8 mouse cellular contexts compared by ENCODE assay signal in genomic region chr5:134007127-134007771, GRCm38 (mm10).
DNase-seq lines count a peak whose midpoint lies in the region; ATAC-seq and TF ChIP-seq lines count a peak whose summit lies in the region.

No protein-coding gene starts in this region.

- ATAC-seq in heart, embryonic 16.5 days (replicated peaks; ENCODE audit: extremely low read depth, insufficient read depth, low FRiP score), result peak; percentile 60
- 0 out of 2 replicates have a peak, but pooled peaks have one; percentile 36 for ATAC-seq in limb, embryonic 15.5 days (ENCODE audit: insufficient number of reproducible peaks, low FRiP score, low TSS enrichment, low read depth)
- peak; percentile 84 for ATAC-seq in stomach, postnatal 0 days (ENCODE audit: low FRiP score, low TSS enrichment)

- no peak overlapping the region for H3K4me3 ChIP-seq in heart, embryonic 16.5 days (ENCODE audit: low read length)
- H3K4me3 ChIP-seq in limb, embryonic 15.5 days, result no peak overlapping the region
- H3K4me3 ChIP-seq in stomach, postnatal 0 days (ENCODE audit: low read depth, low read length), result no peak overlapping the region

- no peaks in the 10 kb centered on the region for H3K9me3 ChIP-seq in heart, embryonic 16.5 days (replicated peaks; ENCODE audit: control insufficient read depth, low read length)
- H3K9me3 ChIP-seq in limb, embryonic 15.5 days, result no peaks in the 10 kb centered on the region
- H3K9me3 ChIP-seq in stomach, postnatal 0 days (ENCODE audit: control insufficient read depth, low read length), result no peaks in the 10 kb centered on the region

- no peak for TF ChIP-seq EP300 in stomach, postnatal 0 days (optimal IDR thresholded peaks at IDR 0.05)

- 14% methylated on average over 3 of the region's 3 CpGs for WGBS in heart, embryonic 16.5 days
- 25% methylated on average over 3 of the region's 3 CpGs for WGBS in limb, embryonic 15.5 days
- WGBS in stomach, postnatal 0 days, result 15% methylated on average over 3 of the region's 3 CpGs

- intact Hi-C loops in left cerebral cortex, postnatal 4 days (cut with DNase I), result loop anchor here (10.0 kb wide), 1 partner anchor 1772 kb away; no protein-coding TSS in a partner anchor

- H3K27ac ChIP-seq in heart, embryonic 16.5 days (ENCODE audit: low read length), result no peak overlapping the region
- H3K27ac ChIP-seq in limb, embryonic 15.5 days, result no peak overlapping the region
- no peak overlapping the region for H3K27ac ChIP-seq in stomach, postnatal 0 days (replicated peaks)

- no peak for TF ChIP-seq CTCF in stomach, postnatal 0 days (IDR thresholded peaks at IDR 0.05; ENCODE audit: low read depth)

- no peak overlapping the region for H3K9ac ChIP-seq in heart, embryonic 16.5 days (ENCODE audit: low read length)
- no peak overlapping the region for H3K9ac ChIP-seq in limb, embryonic 15.5 days
- no peak overlapping the region for H3K9ac ChIP-seq in stomach, postnatal 0 days (ENCODE audit: low read length)

- peak; percentile 23 for DNase-seq in cerebellum, adult 11-12 months
- no peak for DNase-seq in cerebellum, adult 8-10 months
- peak; percentile 8 for DNase-seq in c-Kit-positive CD71-negative TER-119-negative erythroid progenitor cells, embryonic 14.5 days (ENCODE audit: low read depth)
- DNase-seq in stomach, postnatal 0 days (ENCODE audit: low spot score), result peak; percentile 39
- DNase-seq in adipocyte (ENCODE audit: low spot score), result no peak
- DNase-seq in left cerebral cortex, postnatal 4 days, result no peak

- H3K4me1 ChIP-seq in heart, embryonic 16.5 days (ENCODE audit: control insufficient read depth, insufficient read depth, low read length), result peaks cover 4% of the 10 kb centered on the region
- peaks cover 20% of the 10 kb centered on the region for H3K4me1 ChIP-seq in limb, embryonic 15.5 days
- no peaks in the 10 kb centered on the region for H3K4me1 ChIP-seq in stomach, postnatal 0 days (replicated peaks; ENCODE audit: control insufficient read depth, insufficient read depth)

- no peaks in the 10 kb centered on the region for H3K36me3 ChIP-seq in heart, embryonic 16.5 days (ENCODE audit: control insufficient read depth, insufficient read depth)
- H3K36me3 ChIP-seq in limb, embryonic 15.5 days, result no peaks in the 10 kb centered on the region
- H3K36me3 ChIP-seq in stomach, postnatal 0 days (ENCODE audit: control insufficient read depth, insufficient read depth, low read length), result no peaks in the 10 kb centered on the region

- H3K4me2 ChIP-seq in heart, embryonic 16.5 days (ENCODE audit: low read depth, low read length), result no peak overlapping the region
- H3K4me2 ChIP-seq in limb, embryonic 15.5 days, result no peak overlapping the region
- no peak overlapping the region for H3K4me2 ChIP-seq in stomach, postnatal 0 days (replicated peaks; ENCODE audit: low read depth)

- H3K27me3 ChIP-seq in heart, embryonic 16.5 days (ENCODE audit: control insufficient read depth, insufficient read depth, low read length), result no peaks in the 10 kb centered on the region
- peaks cover 4% of the 10 kb centered on the region; the same call in 1 of the 2 replicates for H3K27me3 ChIP-seq in limb, embryonic 15.5 days
- H3K27me3 ChIP-seq in stomach, postnatal 0 days (ENCODE audit: control insufficient read depth, insufficient read depth, low read length), result no peaks in the 10 kb centered on the region

Comparison
In these comparisons a context has a peak if more than half of its experiments do, and no peak if none do; other contexts are left out.
1. DNase-seq: peak in cerebellum, adult 11-12 months (single experiment), c-Kit-positive CD71-negative TER-119-negative erythroid progenitor cells, embryonic 14.5 days (single experiment) and stomach, postnatal 0 days (single experiment); none in cerebellum, adult 8-10 months (single experiment), adipocyte (single experiment) and left cerebral cortex, postnatal 4 days (single experiment).
2. Peak in every context shown above with its lines, with median percentiles within 50 percentile points of each other: ATAC-seq.